Mouse (Mus musculus) embryonic stem cell, embryonic (primary cell): ENCODE data around the gene Tprgl.

Experiments used
- CTCF ChIA-PET, 4 experiments: fragments of 300-600 bp in 2 of 4; fragments of 350-600 bp in 2 of 4; sonication (Branson Sonifier 250); formaldehyde crosslinking; loops; one replicate each; lab custom pipeline; 2022; ENCODE audit warnings: inconsistent platforms in 2 of 4; lab: Charles Lee
- POLR2A ChIA-PET, 4 experiments: fragments of 300-600 bp in 2 of 4; fragments of 350-600 bp in 2 of 4; sonication (Branson Sonifier 250); formaldehyde crosslinking; loops; one replicate each; lab custom pipeline; 2022; ENCODE audit warnings: antibody characterized with exemption in 4 of 4, inconsistent platforms in 1 of 4; lab: Charles Lee

Tprgl gene

GRCm38 (mm10) chr4:154171151-154171930 lies 10.9 kb upstream of the Tprgl start:
- POLR2A ChIA-PET: interaction anchor here in 2 of 4 experiments (0.6 to 1.0 kb wide), 3 partner anchors 11 to 789 kb away, joined by 3 read pairs; partner anchors contain the start of gene Tprgl (in 1 of the 2)
- CTCF ChIA-PET: interaction anchor here in 2 of 4 experiments (1.4 to 1.9 kb wide), 3 partner anchors 12 to 75 kb away, joined by 4 to 7 read pairs (median 5); no protein-coding TSS in a partner anchor

- CTCF ChIA-PET: interaction anchor here in 2 of 4 experiments (0.6 to 1.9 kb wide), 8 partner anchors 12 to 851 kb away, joined by 3 to 7 read pairs (median 4); partner anchors contain the start of gene Arhgef16 (in 1 of the 2)
- POLR2A ChIA-PET: interaction anchor here in 2 of 4 experiments (0.7 to 1.0 kb wide), 3 partner anchors 10 to 753 kb away, joined by 3 to 6 read pairs (median 4); partner anchors contain the start of gene Tprgl (in 1 of the 2)
Measured at GRCm38 (mm10) chr4:154170506-154171150, 10.2 kb upstream of the Tprgl start, which contains the start of gene Megf6. Gene Megf6 (plus strand): TSS chr4:154170730.

GRCm38 (mm10) chr4:154170021-154170420 lies 9.6 kb upstream of the Tprgl start:
- CTCF ChIA-PET: interaction anchor here in 2 of 4 experiments (0.6 to 1.9 kb wide), 9 partner anchors 11 to 852 kb away, joined by 3 to 7 read pairs (median 4); partner anchors contain the start of gene Arhgef16 (in 1 of the 2)
- POLR2A ChIA-PET: interaction anchor here in 2 of 4 experiments (0.7 to 1.0 kb wide), 3 partner anchors 9 to 754 kb away, joined by 3 to 6 read pairs (median 4); partner anchors contain the start of gene Tprgl (in 1 of the 2)

GRCm38 (mm10) chr4:154167053-154167452 lies 6.6 kb upstream of the Tprgl start:
- CTCF ChIA-PET: interaction anchor here (0.5 to 1.9 kb wide), 12 partner anchors 8 to 818 kb away, joined by 3 to 10 read pairs (median 4); partner anchors contain the start of genes Arhgef16 (in 1 of the 4), Smim1 (in 1 of the 4) and Ttc34 (in 1 of the 4)
- POLR2A ChIA-PET: interaction anchor here in 2 of 4 experiments (1.0 kb wide), 2 partner anchors 55 to 261 kb away, joined by 3 read pairs; no protein-coding TSS in a partner anchor

- CTCF ChIA-PET: interaction anchor here (0.6 to 2.1 kb wide), 45 partner anchors 10 to 694 kb away, joined by 3 to 22 read pairs (median 3); partner anchors contain the start of genes Arhgef16 (in 3 of the 4), Smim1 (in 1 of the 4) and Wrap73 (in 1 of the 4)
- POLR2A ChIA-PET: interaction anchor here in 3 of 4 experiments (0.6 to 1.2 kb wide), 8 partner anchors 8 to 264 kb away, joined by 3 to 4 read pairs (median 3); partner anchors contain the start of gene Arhgef16 (in 1 of the 3)
Measured at GRCm38 (mm10) chr4:154163296-154163695, 2.8 kb upstream of the Tprgl start.

- ChIA-PET CTCF (interaction anchor here (0.7 to 2.5 kb wide), 22 partner anchors 12 to 1395 kb away, joined by 3 to 13 read pairs (median 4); partner anchors contain the start of genes Arhgef16 (in 1 of the 4), B230104I21Rik (in 1 of the 4) and Smim1 (in 1 of the 4)), POLR2A (interaction anchor here (0.5 to 2.8 kb wide), 16 partner anchors 10 to 1671 kb away, joined by 3 to 8 read pairs (median 3); partner anchors contain the start of genes Arhgef16 (in 1 of the 4), Megf6 (in 1 of the 4), Morn1 (in 1 of the 4) and Rer1 (in 1 of the 4))
Measured at GRCm38 (mm10) chr4:154159961-154160537, 417 bp downstream of the Tprgl start.

DNA sequence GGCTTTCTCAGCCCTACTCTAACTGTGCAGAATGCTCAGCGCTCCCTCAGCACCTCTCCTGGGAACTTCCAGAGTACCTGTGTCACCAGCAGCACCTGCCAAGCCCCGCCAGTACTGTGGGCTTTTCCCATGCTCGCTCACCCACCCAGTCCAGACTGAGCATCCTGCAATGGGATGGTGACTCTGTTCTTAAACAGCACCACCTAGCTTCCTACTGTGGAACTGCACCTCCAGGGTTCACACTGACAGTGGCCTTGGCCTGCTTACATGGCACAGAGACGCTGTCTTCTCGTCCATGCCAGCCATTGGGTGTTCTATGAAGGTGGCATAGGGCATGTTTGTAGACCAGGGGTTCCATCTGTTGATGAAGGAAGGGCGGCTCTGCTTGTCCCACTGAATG lies 1.5 kb downstream of the Tprgl start:
- ChIA-PET POLR2A (interaction anchor here in 3 of 4 experiments (0.5 to 2.8 kb wide), 8 partner anchors 12 to 929 kb away, joined by 3 to 8 read pairs (median 4); partner anchors contain the start of genes Arhgef16 (in 1 of the 3) and Wrap73 (in 1 of the 3)), CTCF (interaction anchor here in 3 of 4 experiments (0.5 to 2.5 kb wide), 23 partner anchors 8 to 1060 kb away, joined by 3 to 13 read pairs (median 4); partner anchors contain the start of genes Arhgef16 (in 1 of the 3), Megf6 (in 1 of the 3) and Smim1 (in 1 of the 3))

DNA sequence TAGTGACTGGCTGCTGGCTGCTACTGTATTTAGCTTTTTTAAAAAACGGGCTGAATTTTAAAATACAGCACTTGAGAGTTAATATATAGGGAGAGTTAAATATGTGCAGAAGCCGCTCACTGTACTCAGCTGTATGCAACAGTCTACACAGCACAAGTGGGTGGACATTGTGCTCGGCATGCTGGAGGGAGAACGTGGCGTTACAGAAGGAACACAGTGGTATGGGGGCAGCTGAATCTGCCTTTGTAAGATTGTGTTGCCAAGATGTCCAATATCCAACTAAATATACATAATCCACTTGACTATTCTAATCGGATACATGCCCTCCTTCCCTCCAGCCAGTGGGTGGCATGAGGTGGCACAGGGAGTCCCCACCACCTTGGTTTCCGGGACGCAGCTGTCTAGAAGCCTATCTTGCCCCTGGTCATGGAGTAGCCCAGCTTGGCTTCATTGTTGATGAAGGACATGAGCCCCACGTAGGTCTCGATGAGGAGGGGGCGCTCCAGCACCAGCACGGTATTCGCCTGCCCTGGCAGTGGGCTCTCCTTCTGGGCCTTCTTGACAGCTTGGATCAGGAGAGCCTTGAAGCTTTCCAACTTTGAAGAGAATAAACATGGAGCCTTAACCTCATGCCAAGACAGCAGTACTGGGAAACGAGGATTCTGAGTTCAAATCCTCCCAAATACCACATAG lies 2.4 kb downstream of the Tprgl start:
- ChIA-PET POLR2A (interaction anchor here in 2 of 4 experiments (1.0 to 2.8 kb wide), 2 partner anchors 11 to 15 kb away, joined by 3 to 8 read pairs; no protein-coding TSS in a partner anchor), CTCF (interaction anchor here in 3 of 4 experiments (0.7 to 0.9 kb wide), 3 partner anchors 8 to 132 kb away, joined by 3 to 4 read pairs (median 3); partner anchors contain the start of gene Smim1 (in 1 of the 3))

DNA sequence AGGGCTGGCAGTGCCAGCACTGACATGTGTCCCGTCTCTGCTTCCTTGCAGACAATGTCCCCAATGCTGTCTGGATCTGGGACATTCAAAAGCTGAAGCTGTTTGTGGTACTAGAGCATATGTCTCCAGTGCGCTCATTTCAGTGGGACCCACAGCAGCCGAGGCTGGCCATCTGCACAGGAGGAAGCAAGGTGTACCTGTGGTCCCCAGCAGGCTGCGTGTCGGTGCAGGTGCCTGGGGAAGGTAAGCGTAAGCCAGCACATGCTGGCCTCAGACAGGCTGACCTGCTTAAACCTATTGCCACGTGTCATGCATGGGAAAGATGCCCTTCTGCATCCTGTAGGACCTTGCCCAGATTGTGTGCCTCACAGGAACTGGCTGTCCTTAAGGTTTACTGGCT lies 4.4 kb downstream of the Tprgl start:
- CTCF ChIA-PET: no interaction called here
- POLR2A ChIA-PET: no interaction called here

GRCm38 (mm10) chr4:154154104-154154503 lies 6.4 kb downstream of the Tprgl start:
- CTCF ChIA-PET: interaction anchor here in 2 of 4 experiments (1.1 to 1.6 kb wide), 5 partner anchors 9 to 128 kb away, joined by 3 to 7 read pairs (median 3); partner anchors contain the start of gene Smim1 (in 1 of the 2)

DNA sequence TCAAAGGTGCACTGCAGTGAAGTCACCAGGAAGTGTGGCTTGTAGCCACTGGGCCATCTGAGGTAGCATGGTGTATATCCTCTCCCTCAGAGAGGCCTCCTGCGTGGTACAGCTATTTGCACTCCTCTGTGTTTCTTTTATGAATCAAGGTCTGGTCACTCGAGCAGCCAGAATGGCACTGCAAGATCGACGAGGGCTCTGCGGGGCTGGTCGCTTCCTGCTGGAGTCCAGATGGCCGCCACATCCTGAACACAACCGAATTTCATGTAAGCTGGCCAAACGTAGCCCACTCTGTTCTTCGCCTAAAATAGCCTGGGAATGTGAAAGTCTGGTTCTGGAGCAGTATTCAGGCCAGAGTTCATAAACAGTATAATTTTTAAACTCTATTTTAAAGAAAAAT lies 14.1 kb downstream of the Tprgl start:
- CTCF ChIA-PET: interaction anchor here in 2 of 4 experiments (0.7 kb wide), 2 partner anchors 41 to 84 kb away, joined by 3 read pairs; no protein-coding TSS in a partner anchor
- POLR2A ChIA-PET: interaction anchor here in 1 of 4 experiments (2.2 kb wide), 1 partner anchor 12 kb away, joined by 8 read pairs; no protein-coding TSS in a partner anchor

More at GRCm38 (mm10) chr4:154154104-154154503, 6.4 kb downstream of the Tprgl start:
- POLR2A ChIA-PET: interaction anchor here in 2 of 4 experiments (0.9 to 1.7 kb wide), 3 partner anchors 9 to 18 kb away, joined by 3 to 4 read pairs (median 4); no protein-coding TSS in a partner anchor

- POLR2A ChIA-PET: no interaction called here
- CTCF ChIA-PET: interaction anchor here in 3 of 4 experiments (0.6 to 2.2 kb wide), 4 partner anchors 74 to 80 kb away, joined by 3 to 6 read pairs (median 3); no protein-coding TSS in a partner anchor
Measured at GRCm38 (mm10) chr4:154144712-154145111, 15.8 kb downstream of the Tprgl start.

GRCm38 (mm10) chr4:154142211-154143040 lies 18.0 kb downstream of the Tprgl start, which contains the start of gene Wrap73:
Gene Wrap73 (plus strand): TSS chr4:154142372.
- ChIA-PET CTCF (interaction anchor here in 2 of 4 experiments (0.7 to 1.1 kb wide), 6 partner anchors 17 to 157 kb away, joined by 3 to 4 read pairs (median 3); no protein-coding TSS in a partner anchor), POLR2A (interaction anchor here in 2 of 4 experiments (0.7 to 2.2 kb wide), 6 partner anchors 12 to 33 kb away, joined by 3 to 8 read pairs (median 3); no protein-coding TSS in a partner anchor)

DNA sequence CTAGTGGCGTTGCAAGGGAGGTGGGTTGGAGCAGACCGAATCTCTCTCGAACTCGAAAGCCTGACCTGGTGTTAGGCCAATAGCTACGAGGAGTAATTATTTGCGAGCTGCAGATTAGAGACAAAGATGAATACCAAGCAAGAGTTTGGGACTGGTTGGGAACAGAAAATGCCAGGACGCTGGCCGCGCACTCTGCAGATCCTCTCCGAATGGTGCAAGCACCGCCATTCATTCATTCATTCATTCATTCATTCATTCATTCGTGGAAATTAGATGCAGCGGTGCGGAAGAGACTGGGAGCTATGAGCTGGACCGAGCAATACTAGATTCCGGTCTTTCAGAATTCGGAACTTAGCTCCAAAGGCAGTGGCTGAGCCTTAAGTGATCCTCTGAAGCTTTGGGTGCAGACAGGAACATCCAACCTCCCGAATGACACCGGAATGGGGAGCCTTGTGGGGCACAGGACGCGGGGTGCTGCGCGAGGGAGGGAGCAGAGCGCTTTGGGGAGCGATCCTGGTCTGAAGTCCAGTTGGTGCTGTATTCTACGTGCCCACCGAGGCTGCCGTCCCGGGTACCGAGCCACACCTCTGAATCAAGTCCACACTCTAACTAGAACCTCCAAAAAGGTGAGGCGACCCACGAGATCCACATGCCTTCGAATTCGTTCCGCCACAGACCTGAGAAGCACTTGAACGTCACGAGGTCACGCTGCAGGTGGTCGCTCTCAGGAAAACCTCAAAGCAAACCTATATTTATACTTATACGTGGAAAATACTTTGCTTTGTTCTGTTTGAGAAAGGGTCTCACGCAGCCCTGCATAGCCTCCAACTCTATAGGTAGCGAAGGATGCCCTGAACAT lies 19.2 kb downstream of the Tprgl start:
- ChIA-PET POLR2A (interaction anchor here in 1 of 4 experiments (0.6 to 2.2 kb wide), 3 partner anchors 14 to 19 kb away, joined by 3 to 8 read pairs (median 4); partner anchors contain the start of gene Tprgl), CTCF (interaction anchor here in 2 of 4 experiments (1.1 to 1.2 kb wide), 3 partner anchors 21 to 115 kb away, joined by 3 to 5 read pairs (median 3); partner anchors contain the start of gene Smim1 (in 1 of the 2))
